Mouse (Mus musculus) layer of hippocampus, adult 6 months (tissue): ENCODE measurements around the gene Olfr883. TPM values are rescaled to one million over a fixed set of nuclear protein-coding genes. Genes with fewer than 3 reads are reported as not detected.

Source experiments
- long read RNA-seq, 2 experiments: library from polyadenylated mRNA; unstranded; transcript quantifications; one replicate each; pipeline ENCODE4 v2.0.0; 2019 to 2020
- polyA plus RNA-seq: library from polyadenylated mRNA; unstranded; fragments of <200 nt; fragmentation: Nextera tagmentation; gene quantifications from 2 replicates; pipeline ENCODE4 v1.2.3, GENCODE M21; 2021

The Olfr883 gene
- polyA plus RNA-seq: not detected in 2 replicates
- long read RNA-seq, experiment 1: 0 reads
- long read RNA-seq, experiment 2: 0 reads

DNA sequence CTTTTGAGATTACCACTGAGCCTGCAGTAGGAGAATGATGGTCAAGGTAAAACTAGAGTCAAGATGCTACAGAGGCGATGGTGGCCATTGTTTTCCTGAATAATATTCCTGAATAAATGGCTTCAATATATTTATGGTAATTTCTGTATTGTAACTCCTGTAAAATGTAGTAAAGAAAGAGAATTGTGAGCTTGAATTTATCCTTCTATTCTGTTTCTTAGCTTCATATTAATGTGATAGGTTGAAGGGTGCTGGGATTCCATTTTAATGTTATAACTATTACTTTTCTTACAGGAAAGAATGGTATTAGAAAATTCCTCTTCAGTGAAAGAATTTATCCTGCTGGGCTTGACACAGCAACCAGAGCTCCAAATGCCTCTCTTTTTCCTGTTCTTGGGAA, at the start of gene Olfr883:
Gene Olfr883, plus strand, starts transcription at position 301 of the 400 bp plus-strand sequence.

DNA sequence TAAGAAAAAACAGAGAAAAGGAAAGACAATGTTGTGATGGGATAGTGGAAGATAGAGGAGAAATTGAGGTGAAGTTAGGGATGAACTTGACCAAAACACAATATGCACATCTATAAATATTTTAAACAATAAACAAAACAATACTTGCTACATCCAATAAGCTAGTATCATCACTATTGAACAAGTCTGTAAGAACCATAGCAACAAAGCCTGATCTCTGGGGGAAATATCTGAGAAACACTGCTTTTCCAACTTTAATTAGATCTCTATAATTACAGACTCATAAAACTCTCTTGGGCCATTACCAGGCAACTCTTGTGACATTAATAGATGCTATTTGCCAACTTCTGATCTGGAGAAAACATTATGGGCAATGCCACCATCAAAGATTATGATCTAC, 34.1 kb upstream of the Olfr883 start, which contains the start of gene Olfr881:
Gene Olfr881, plus strand, starts transcription at position 301 of the 400 bp plus-strand sequence.

DNA sequence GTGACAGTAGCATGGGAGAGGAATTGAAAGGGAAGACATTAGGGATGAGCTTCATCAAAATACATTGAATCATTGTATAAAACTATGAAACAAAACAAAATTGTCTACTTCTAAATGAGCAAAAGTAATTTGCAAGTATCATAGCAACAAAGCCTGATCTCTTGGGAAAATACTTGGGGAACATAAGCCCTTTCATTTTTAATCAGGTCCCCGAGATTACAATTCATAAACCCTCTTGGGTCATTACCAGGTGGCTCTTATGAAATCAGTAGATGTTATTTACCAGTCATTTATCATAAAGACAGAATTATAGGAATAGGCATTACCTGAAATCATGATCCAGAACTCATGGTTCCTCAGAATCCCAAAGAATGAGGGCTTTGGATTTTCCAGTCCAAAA, 20.6 kb downstream of the Olfr883 start, which contains the start of gene Olfr884:
Gene Olfr884, plus strand, starts transcription at position 301 of the 400 bp plus-strand sequence.

DNA sequence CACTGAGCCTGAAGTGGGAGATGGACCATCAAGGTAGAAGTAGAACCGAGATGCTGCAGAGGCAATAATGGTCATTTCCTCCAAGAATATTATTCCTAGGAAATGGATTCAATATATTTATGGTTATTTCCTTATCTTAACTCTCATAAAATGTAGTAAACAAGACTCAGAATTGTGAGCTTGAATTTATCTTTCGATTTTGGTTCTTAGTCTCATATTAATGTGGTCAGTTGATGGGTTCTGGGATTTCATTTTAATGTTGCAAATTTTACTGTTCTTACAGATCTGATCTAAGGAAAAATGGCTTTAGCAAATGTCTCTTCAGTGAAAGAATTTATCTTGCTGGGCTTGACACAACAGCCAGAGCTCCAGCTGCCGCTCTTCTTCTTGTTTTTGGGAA, 35.4 kb downstream of the Olfr883 start, which contains the start of gene Olfr885:
Gene Olfr885, plus strand, starts transcription at position 301 of the 400 bp plus-strand sequence.

Other genes with a start within 250 kb of the Olfr883 start
- not detected in 2 replicates for gene Olfr876, start 222.8 kb upstream of the Olfr883 start, polyA plus RNA-seq
- gene Olfr877, start 171.5 kb upstream of the Olfr883 start, polyA plus RNA-seq: not detected in 2 replicates
- gene Olfr145, start 129.1 kb upstream of the Olfr883 start, polyA plus RNA-seq: not detected in 2 replicates
- gene Olfr878, start 108.0 kb upstream of the Olfr883 start, polyA plus RNA-seq: not detected in 2 replicates
- gene Olfr881, start 34.0 kb upstream of the Olfr883 start, polyA plus RNA-seq: not detected in 2 replicates
- gene Olfr884, start 20.7 kb downstream of the Olfr883 start, polyA plus RNA-seq: not detected in 2 replicates
- gene Olfr885, start 35.5 kb downstream of the Olfr883 start, polyA plus RNA-seq: not detected in 2 replicates
- gene Olfr887, start 58.3 kb downstream of the Olfr883 start, polyA plus RNA-seq: not detected in 2 replicates
- gene Olfr888, start 82.3 kb downstream of the Olfr883 start, polyA plus RNA-seq: not detected in 2 replicates
- 0.15 TPM in 2 replicates for gene Olfr889, start 89.4 kb downstream of the Olfr883 start, polyA plus RNA-seq
- gene Olfr890, start 116.7 kb downstream of the Olfr883 start, polyA plus RNA-seq: not detected in 2 replicates
- not detected in 2 replicates for gene Olfr891, start 155.0 kb downstream of the Olfr883 start, polyA plus RNA-seq
- gene Olfr893, start 182.6 kb downstream of the Olfr883 start, polyA plus RNA-seq: not detected in 2 replicates
- gene Olfr894, start 192.2 kb downstream of the Olfr883 start, polyA plus RNA-seq: not detected in 2 replicates
- gene Olfr143, start 227.0 kb downstream of the Olfr883 start, polyA plus RNA-seq: not detected in 2 replicates
- not detected in 2 replicates for gene Olfr895, start 242.0 kb downstream of the Olfr883 start, polyA plus RNA-seq